Mouse (Mus musculus) urinary bladder, postnatal 10 days (tissue): ENCODE measurements at regions not wholly inside any gene's neighbourhood (a gene's known extent, or its start where the extent isn't known, plus 50 kb on each side); places are given as distances from the start of the nearest gene placed in this dataset.

ENCODE experiments used
- DNase-seq: peaks from one replicate; pipeline ENCODE4 v3.0.0; 2022; ENCODE audit warnings: low spot score

GRCm38 (mm10) chr1:184138661-184139060, 104.6 kb upstream of the 1700056E22Rik start:
- DNase-seq: no peak

GRCm38 (mm10) chr1:184130897-184131296, 96.8 kb upstream of the 1700056E22Rik start:
- DNase-seq: no peak

GRCm38 (mm10) chr1:184127321-184127720, 93.2 kb upstream of the 1700056E22Rik start:
- DNase-seq: no peak

GRCm38 (mm10) chr1:184126909-184127308, 92.8 kb upstream of the 1700056E22Rik start:
- no peak for DNase-seq
